Mouse (Mus musculus): ENCODE data around the gene Gna12. TPM values are rescaled to one million over a fixed set of nuclear protein-coding genes. Genes with fewer than 3 reads are reported as not detected.

Gene Gna12
- polyA plus RNA-seq (2012; rRNA removed): 70.0 and 71.9 TPM in 2 replicates

GRCm38 (mm10) chr5:140830314-140831063 lies at the start of gene Gna12:
Gna12 (minus strand) TSS chr5:140830431.

DNA sequence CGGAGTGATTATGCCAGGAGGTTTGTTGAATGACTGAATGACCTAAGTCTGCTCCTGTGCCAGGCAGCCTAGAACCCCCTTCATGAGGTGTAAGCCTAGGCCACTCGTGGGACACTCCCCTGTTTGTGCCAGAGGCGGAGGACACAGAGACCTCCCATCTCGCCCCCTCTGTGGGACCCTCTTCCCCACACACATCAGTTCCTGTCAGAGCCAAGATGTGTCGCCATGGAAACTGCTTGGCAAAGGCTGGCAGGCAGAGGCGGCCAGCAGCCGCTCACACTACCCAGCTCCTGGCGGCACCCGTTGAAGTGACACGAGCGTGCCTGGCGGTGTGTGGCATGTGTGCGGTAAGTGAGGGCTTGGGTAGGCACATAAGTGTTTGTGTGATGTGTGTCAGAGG lies 106.4 kb downstream of the Gna12 start, which contains the start of gene Amz1:
TSS of gene Amz1 (plus strand) at position 306 of the 400 bp plus-strand sequence.

Other genes starting within 250 kb of the Gna12 start
- gene Lfng, start 223.1 kb downstream of the Gna12 start, polyA plus RNA-seq (2012; rRNA removed): 40.5 and 44.8 TPM in 2 replicates
- 104 and 145 TPM in 2 replicates for gene Ttyh3, start 181.4 kb downstream of the Gna12 start, polyA plus RNA-seq (2012; rRNA removed)
- gene Iqce, start 128.1 kb downstream of the Gna12 start, polyA plus RNA-seq (2012; rRNA removed): 58.0 and 59.5 TPM in 2 replicates
- gene Brat1, start 125.4 kb downstream of the Gna12 start, polyA plus RNA-seq (2012; rRNA removed): 29.4 and 30.3 TPM in 2 replicates
- 9.2 and 9.7 TPM in 2 replicates for gene Amz1, start 106.3 kb downstream of the Gna12 start, polyA plus RNA-seq (2012; rRNA removed)
- 0.14 and 0.16 TPM in 2 replicates for gene Card11, start 170.2 kb upstream of the Gna12 start, polyA plus RNA-seq (2012; rRNA removed)